Mouse (Mus musculus) limb, embryonic 15.5 days (tissue): ENCODE results near the gene Pjvk. TPM values are rescaled to one million over a fixed set of nuclear protein-coding genes. Genes with fewer than 3 reads are reported as not detected.
"Not testable (repeated sequence)": the region's sequence is repeated elsewhere in the genome, so short reads cannot be mapped to it uniquely, and the experiment has no call there.

Source experiments
- ATAC-seq: fragments of 200-750 bp; cut with Nextera tagmentation; 2 replicates; pipeline ENCODE4 v1.8.0; 2017; ENCODE audit warnings: low read depth, moderate TSS enrichment; ENCODE audit not compliant: insufficient number of reproducible peaks, low FRiP score, low TSS enrichment
- H3K27ac ChIP-seq: fragments of 300-500 bp; sonication (generic); 2 replicates; pipeline ENCODE4 v1.5.1; 2015; ENCODE audit warnings: moderate library complexity, mild to moderate bottlenecking, inconsistent platforms
- H3K27me3 ChIP-seq: fragments of 300-500 bp; sonication (generic); 2 replicates; pipeline ENCODE4 v1.6.1; 2015; ENCODE audit warnings: inconsistent platforms
- H3K36me3 ChIP-seq: fragments of 300-500 bp; sonication (generic); 2 replicates; pipeline ENCODE4 v1.6.1; 2015; ENCODE audit warnings: inconsistent platforms
- H3K4me1 ChIP-seq: fragments of 300-500 bp; sonication (generic); 2 replicates; pipeline ENCODE4 v1.6.1; 2015; ENCODE audit warnings: inconsistent platforms
- H3K4me2 ChIP-seq: fragments of 300-500 bp; sonication (generic); 2 replicates; pipeline ENCODE4 v1.6.1; 2015; ENCODE audit warnings: mild to moderate bottlenecking, inconsistent platforms
- H3K4me3 ChIP-seq: fragments of 300-500 bp; sonication (generic); 2 replicates; pipeline ENCODE4 v1.5.1; 2015; ENCODE audit warnings: mild to moderate bottlenecking, inconsistent platforms
- H3K9ac ChIP-seq: fragments of 300-500 bp; sonication (generic); 2 replicates; pipeline ENCODE4 v1.6.1; 2015; ENCODE audit warnings: inconsistent platforms
- H3K9me3 ChIP-seq: fragments of 300-500 bp; sonication (generic); 2 replicates; pipeline ENCODE4 v1.6.1; 2016; ENCODE audit warnings: inconsistent platforms
- WGBS: fragments of 180-500 bp; shearing (Covaris S2); methylation state at CpG from one replicate; pipeline ENCODE4 v1.1.7; 2015; 5-methylcytosine and 5-hydroxymethylcytosine counted together
- polyA plus RNA-seq: library from polyadenylated mRNA; unstranded; fragments of >200 nt; fragmentation: Nextera tagmentation; extraction: Ambion mirVana; gene quantifications from 2 replicates; pipeline ENCODE4 v1.2.1, GENCODE M21; 2015

The Pjvk gene
- polyA plus RNA-seq = 0.15 and 0.53 TPM in 2 replicates

DNA sequence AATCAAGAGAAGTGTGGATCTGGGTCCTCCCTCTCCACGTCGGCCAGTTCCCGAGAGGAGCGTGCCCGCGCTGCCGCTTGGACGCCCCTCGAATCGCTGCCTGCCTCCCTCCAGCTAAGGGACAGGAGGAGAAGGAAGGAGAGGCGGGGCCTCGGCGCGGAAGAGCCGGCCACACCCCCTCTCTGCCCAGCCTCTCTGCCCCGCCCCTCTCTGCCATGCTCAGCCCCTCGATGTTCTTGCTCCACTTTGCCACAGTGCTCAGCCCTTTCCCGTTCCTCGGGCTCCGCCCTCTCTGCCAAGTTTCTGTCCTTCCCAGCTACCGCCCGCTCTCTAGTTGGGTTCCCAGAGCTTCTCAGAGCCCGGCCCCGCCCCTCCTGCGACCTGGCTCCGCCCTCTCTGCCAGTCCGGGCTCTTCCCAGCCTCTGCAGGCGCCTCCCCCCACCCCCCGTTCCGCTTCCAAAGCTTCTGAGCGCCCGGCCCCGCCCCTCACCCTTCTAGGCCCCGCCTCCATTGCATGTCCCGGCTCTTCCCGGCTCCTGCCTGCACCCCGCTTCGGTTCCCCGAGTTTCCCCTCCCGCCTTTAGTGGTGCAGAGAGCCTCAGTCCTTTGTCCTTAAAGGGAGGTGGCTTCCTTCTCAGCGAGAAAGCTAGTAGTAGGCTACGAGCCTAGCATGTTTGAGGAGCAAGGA is at the start of gene Pjvk, which contains the start of gene Prkra:
Gene Pjvk (plus strand): TSS at position 594 of the 688 bp plus-strand sequence.
Gene Prkra (minus strand): TSS at position 133 of the 688 bp plus-strand sequence.
- Histone ChIP-seq H3K9me3 (no peaks in the 10 kb centered on the region), H3K4me1 (peaks cover 15% of the 10 kb centered on the region), H3K36me3 (peaks cover 5% of the 10 kb centered on the region; the same call in 1 of the 2 replicates), H3K27me3 (no peaks in the 10 kb centered on the region), H3K4me2 (peak within 1 kb of the TSS; percentile 85), H3K4me3 (peak within 1 kb of the TSS; percentile 80), H3K9ac (peak within 1 kb of the TSS; percentile 82), H3K27ac (peak within 1 kb of the TSS; percentile 91)
- WGBS = under 1% methylated on average over 42 of the region's 42 CpGs
- ATAC-seq = peak; percentile 99

DNA sequence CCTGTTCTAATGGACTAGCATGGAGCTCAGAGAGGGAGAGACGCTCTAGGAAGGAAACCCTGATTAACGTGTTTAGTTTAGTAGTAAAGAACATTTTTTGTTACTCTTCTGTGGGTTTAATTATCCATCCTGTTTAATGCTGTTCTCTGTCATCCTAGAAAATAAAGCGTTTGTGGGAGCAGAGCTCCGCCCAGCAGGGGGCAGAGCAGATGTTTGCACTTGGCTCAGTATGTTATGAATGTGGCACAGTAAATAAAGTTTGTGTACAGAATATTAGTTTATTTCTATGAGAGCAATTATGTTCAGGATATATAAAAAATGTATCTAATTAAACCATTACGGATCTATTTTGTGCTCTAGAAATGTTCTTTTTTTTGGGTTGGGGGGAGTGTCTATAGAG is 49.1 kb upstream of the Pjvk start:
- H3K4me2 ChIP-seq = no peak overlapping the region
- no peaks in the 10 kb centered on the region; the same call in 1 of the 2 replicates for H3K4me1 ChIP-seq
- ATAC-seq = no peak
- H3K9ac ChIP-seq = no peak overlapping the region
- H3K9me3 ChIP-seq = no peaks in the 10 kb centered on the region
- H3K27ac ChIP-seq = no peak overlapping the region
- no peak overlapping the region for H3K4me3 ChIP-seq
- H3K36me3 ChIP-seq = peaks cover 5% of the 10 kb centered on the region
- no peaks in the 10 kb centered on the region for H3K27me3 ChIP-seq
- 50% methylated on average over 5 of the region's 5 CpGs for WGBS

GRCm38 (mm10) chr2:76602256-76602655 is 46.0 kb upstream of the Pjvk start:
- Histone ChIP-seq H3K27me3 (no peaks in the 10 kb centered on the region), H3K4me1 (no peaks in the 10 kb centered on the region; the same call in 1 of the 2 replicates), H3K9me3 (no peaks in the 10 kb centered on the region), H3K36me3 (no peaks in the 10 kb centered on the region), H3K9ac (no peak overlapping the region), H3K4me2 (no peak overlapping the region), H3K27ac (no peak overlapping the region), H3K4me3 (no peak overlapping the region)
- 95% methylated on average over 1 of the region's 1 CpGs for WGBS
- ATAC-seq = no peak

DNA sequence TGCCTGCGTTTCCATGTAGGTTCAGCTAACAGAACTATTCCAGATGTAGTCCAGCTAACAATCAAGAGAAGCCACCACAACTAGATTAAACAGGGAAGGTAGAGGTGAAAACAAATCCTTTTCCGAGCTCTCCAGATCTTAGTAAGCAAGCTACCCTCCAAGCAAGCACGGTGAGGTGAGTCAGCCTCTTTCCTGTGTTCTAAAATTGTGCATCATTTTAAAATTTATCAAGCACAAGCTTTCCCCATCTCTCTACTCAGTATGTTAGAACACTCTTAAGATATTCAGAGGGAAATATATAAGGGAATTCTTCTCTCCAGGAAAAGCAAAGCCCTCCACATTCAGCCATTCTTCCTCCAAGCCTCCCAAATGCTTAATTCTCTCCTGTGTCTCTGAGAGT is 41.6 kb upstream of the Pjvk start:
- no peak overlapping the region for H3K4me3 ChIP-seq
- H3K27ac ChIP-seq = no peak overlapping the region
- no peak overlapping the region for H3K4me2 ChIP-seq
- H3K9ac ChIP-seq = no peak overlapping the region
- H3K9me3 ChIP-seq = no peaks in the 10 kb centered on the region
- no peaks in the 10 kb centered on the region for H3K4me1 ChIP-seq
- ATAC-seq = no peak
- no peaks in the 10 kb centered on the region for H3K36me3 ChIP-seq
- WGBS = 56% methylated on average over 3 of the region's 3 CpGs
- no peaks in the 10 kb centered on the region for H3K27me3 ChIP-seq

- Histone ChIP-seq H3K4me1 (no peaks in the 10 kb centered on the region), H3K4me2 (no peak overlapping the region), H3K27ac (no peak overlapping the region), H3K4me3 (no peak overlapping the region), H3K9ac (no peak overlapping the region), H3K9me3 (no peaks in the 10 kb centered on the region), H3K36me3 (no peaks in the 10 kb centered on the region), H3K27me3 (no peaks in the 10 kb centered on the region)
- 67% methylated on average over 10 of the region's 10 CpGs for WGBS
- no peak for ATAC-seq
These were observed 37.8 kb upstream of the Pjvk start for GRCm38 (mm10) chr2:76610326-76611104.

- Histone ChIP-seq H3K27me3 (no peaks in the 10 kb centered on the region), H3K36me3 (no peaks in the 10 kb centered on the region), H3K27ac (no peak overlapping the region), H3K9ac (no peak overlapping the region), H3K4me3 (no peak overlapping the region), H3K9me3 (no peaks in the 10 kb centered on the region), H3K4me2 (no peak overlapping the region), H3K4me1 (no peaks in the 10 kb centered on the region)
- ATAC-seq = no peak
- 81% methylated on average over 3 of the region's 3 CpGs for WGBS
These were observed 36.3 kb upstream of the Pjvk start for GRCm38 (mm10) chr2:76611996-76612395.

- Histone ChIP-seq H3K4me3 (no peak overlapping the region), H3K9ac (no peak overlapping the region), H3K27me3 (no peaks in the 10 kb centered on the region), H3K9me3 (no peaks in the 10 kb centered on the region), H3K4me2 (no peak overlapping the region), H3K36me3 (0 out of 2 replicates have a peak, but pooled peaks cover under 1% of the 10 kb centered on the region), H3K27ac (no peak overlapping the region), H3K4me1 (no peaks in the 10 kb centered on the region)
- 26% methylated on average over 1 of the region's 1 CpGs for WGBS
- ATAC-seq = no peak
These were observed 30.2 kb upstream of the Pjvk start for GRCm38 (mm10) chr2:76618078-76618477.

- WGBS = 75% methylated on average over 5 of the region's 5 CpGs
- Histone ChIP-seq H3K4me1 (no peaks in the 10 kb centered on the region), H3K4me3 (no peak overlapping the region), H3K27me3 (no peaks in the 10 kb centered on the region), H3K9me3 (no peaks in the 10 kb centered on the region), H3K27ac (no peak overlapping the region), H3K9ac (no peak overlapping the region), H3K36me3 (peaks cover 12% of the 10 kb centered on the region), H3K4me2 (no peak overlapping the region)
- ATAC-seq = no peak
These were observed 28.1 kb upstream of the Pjvk start for GRCm38 (mm10) chr2:76620188-76620587.

DNA sequence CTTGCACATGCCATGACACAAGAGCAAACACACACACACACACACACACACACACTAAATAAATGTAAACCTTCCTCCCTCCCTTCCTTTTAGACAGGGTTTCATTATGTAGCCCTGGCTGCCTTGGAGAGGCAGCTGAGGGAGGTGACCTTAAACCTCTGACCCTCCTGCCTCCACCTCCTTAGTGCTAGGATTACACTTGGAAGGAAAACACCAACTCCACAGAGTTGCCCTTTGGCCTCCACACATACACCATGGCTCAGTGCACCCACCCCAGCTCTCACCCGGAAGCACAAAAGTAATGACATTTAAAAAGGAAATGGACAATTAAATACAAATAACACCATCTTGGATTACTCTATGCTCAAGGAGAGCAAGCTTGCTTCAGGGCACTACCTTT is 26.6 kb upstream of the Pjvk start:
- no peaks in the 10 kb centered on the region for H3K27me3 ChIP-seq
- H3K27ac ChIP-seq = no peak overlapping the region
- H3K9ac ChIP-seq = no peak overlapping the region
- no peak overlapping the region for H3K4me2 ChIP-seq
- no peaks in the 10 kb centered on the region; the same call in 1 of the 2 replicates for H3K9me3 ChIP-seq
- no peak for ATAC-seq
- peaks cover 24% of the 10 kb centered on the region for H3K36me3 ChIP-seq
- no peaks in the 10 kb centered on the region for H3K4me1 ChIP-seq
- 71% methylated on average over 1 of the region's 1 CpGs for WGBS
- no peak overlapping the region for H3K4me3 ChIP-seq

- ATAC-seq, H3K9me3 ChIP-seq, H3K27me3 ChIP-seq, H3K4me1 ChIP-seq, H3K4me2 ChIP-seq, H3K9ac ChIP-seq, H3K4me3 ChIP-seq, H3K27ac ChIP-seq: not testable (repeated sequence)
- H3K36me3 ChIP-seq = peaks cover 30% of the 10 kb centered on the region
- 85% methylated on average over 2 of the region's 2 CpGs for WGBS
These were observed 26.0 kb upstream of the Pjvk start for GRCm38 (mm10) chr2:76622316-76622715.

DNA sequence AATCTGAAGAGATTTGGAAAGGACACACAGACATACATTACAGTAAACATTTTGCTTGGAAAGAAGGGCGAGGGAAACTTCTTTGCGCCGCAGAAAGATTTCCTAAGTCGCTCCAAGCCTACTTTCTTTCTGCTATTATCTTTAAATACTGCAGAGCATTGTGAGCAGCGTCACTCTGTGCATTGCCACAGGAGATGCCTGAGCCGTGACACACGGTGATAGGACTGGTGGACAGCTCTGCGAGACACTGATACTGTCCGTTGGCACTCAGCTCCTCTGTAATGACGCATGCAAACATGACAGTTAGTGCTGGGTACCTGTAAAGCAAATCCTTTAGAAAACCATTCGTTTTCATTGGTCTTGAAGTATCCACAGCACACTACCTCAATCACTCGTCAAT is 18.0 kb upstream of the Pjvk start:
- ATAC-seq = no peak
- Histone ChIP-seq H3K4me2 (no peak overlapping the region), H3K9me3 (no peaks in the 10 kb centered on the region; the same call in 1 of the 2 replicates), H3K9ac (no peak overlapping the region), H3K27ac (no peak overlapping the region), H3K27me3 (no peaks in the 10 kb centered on the region), H3K4me3 (no peak overlapping the region), H3K4me1 (no peaks in the 10 kb centered on the region), H3K36me3 (peaks cover 82% of the 10 kb centered on the region)
- WGBS = 93% methylated on average over 12 of the region's 12 CpGs

DNA sequence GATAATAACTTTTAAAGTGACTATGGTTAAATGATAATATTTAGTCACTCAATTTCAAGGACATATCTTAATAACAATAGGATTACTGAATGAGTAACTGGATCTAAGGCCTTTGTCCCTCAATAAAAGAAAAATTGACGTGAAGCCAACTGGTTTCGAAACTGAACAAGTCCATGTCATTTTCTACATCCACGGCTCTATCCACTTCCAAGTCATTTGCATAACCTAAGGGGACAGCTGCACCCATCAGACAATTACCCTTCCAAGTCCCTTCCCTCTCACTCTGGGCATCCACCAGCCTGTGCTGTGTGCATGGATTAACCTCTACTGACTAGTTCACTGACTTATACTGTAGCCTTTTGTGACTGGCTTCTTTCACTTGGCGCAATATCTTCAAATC is 16.7 kb upstream of the Pjvk start:
- Histone ChIP-seq H3K4me2 (no peak overlapping the region), H3K27ac (no peak overlapping the region), H3K9ac (no peak overlapping the region), H3K27me3 (no peaks in the 10 kb centered on the region), H3K4me1 (no peaks in the 10 kb centered on the region), H3K36me3 (peaks cover 86% of the 10 kb centered on the region), H3K9me3 (no peaks in the 10 kb centered on the region), H3K4me3 (no peak overlapping the region)
- WGBS = 88% methylated on average over 4 of the region's 4 CpGs
- ATAC-seq = no peak
